Mouse (Mus musculus): Measurements from ENCODE around the gene Dnaaf1. TPM values are rescaled to one million over a fixed set of nuclear protein-coding genes. Genes with fewer than 3 reads are reported as not detected.

Gene Dnaaf1
- polyA plus RNA-seq, 1 experiment, result 0.28 TPM

DNA sequence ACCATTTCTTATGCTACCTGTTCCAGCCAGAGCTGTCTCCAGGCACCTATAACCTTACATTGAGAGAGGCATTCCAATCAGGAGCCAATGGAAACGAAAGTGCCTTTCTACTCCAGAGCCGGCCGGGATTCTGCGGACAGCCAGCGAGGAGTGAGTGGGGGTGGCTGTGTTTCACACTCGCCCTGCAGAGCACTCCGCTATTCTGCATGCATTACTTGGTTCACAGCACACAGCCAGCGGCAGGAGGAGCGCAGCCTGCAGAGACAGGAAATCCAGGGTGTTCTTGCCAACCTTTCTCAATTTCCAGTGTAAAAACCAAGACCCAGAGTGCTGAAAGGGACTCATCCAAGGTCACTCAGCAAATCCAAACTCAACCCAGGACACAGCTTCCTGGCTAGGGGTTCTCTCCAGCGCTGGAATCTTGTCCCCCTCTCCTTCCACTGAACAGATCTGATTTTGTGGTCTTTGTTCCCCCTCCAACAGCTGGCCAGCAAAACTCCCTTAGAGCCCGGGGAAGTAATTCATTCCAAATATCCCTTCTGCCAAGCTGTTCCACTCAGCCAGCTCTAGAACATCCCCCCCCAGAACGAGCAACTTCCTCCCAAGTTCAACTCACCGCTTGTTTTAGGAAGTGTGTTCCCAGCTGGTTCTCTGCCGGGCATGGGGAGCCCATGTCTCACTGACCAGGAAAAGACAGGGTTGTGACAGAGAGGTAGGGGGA is 59.7 kb downstream of the Dnaaf1 start:
- Histone ChIP-seq H3K9ac (ENCODE audit: low read depth, poor library complexity, severe bottlenecking) (no peak overlapping the region), H3K27me3 (ENCODE audit: control insufficient read depth, insufficient read depth, low read length, poor library complexity, severe bottlenecking) (no peaks in the 10 kb centered on the region; the same call in none of the 2 replicates), H3K4me1 (ENCODE audit: control insufficient read depth, insufficient read depth, low read length) (no peaks in the 10 kb centered on the region), H3K4me3 (ENCODE audit: low read depth, low read length) (no peak overlapping the region), H3K27ac (ENCODE audit: insufficient read depth, low read length) (no peak overlapping the region), H3K9me3 (replicated peaks; ENCODE audit: control insufficient read depth, insufficient read depth, low read length, poor library complexity, severe bottlenecking) (no peaks in the 10 kb centered on the region), H3K36me3 (ENCODE audit: control insufficient read depth, insufficient read depth, low read length, poor library complexity, severe bottlenecking) (no peaks in the 10 kb centered on the region)
- TF ChIP-seq POLR2A (IDR thresholded peaks at IDR 0.05; ENCODE audit: insufficient read depth, low read length) (no peak), CTCF (IDR thresholded peaks at IDR 0.05; ENCODE audit: low read depth, low read length) (no peak), EP300 (IDR thresholded peaks at IDR 0.05; ENCODE audit: insufficient read depth, low read depth, low read length) (no peak)

- H3K36me3 ChIP-seq (ENCODE audit: control insufficient read depth, insufficient read depth, low read length, poor library complexity, severe bottlenecking), result no peaks in the 10 kb centered on the region
- H3K27ac ChIP-seq (ENCODE audit: insufficient read depth, low read length), result no peak within 1 kb of the TSS
- H3K27me3 ChIP-seq (ENCODE audit: control insufficient read depth, insufficient read depth, low read length, poor library complexity, severe bottlenecking), result no peaks in the 10 kb centered on the region; the same call in none of the 2 replicates
- TF ChIP-seq EP300 (IDR thresholded peaks at IDR 0.05; ENCODE audit: insufficient read depth, low read depth, low read length) (no peak), POLR2A (IDR thresholded peaks at IDR 0.05; ENCODE audit: insufficient read depth, low read length) (no peak), CTCF (IDR thresholded peaks at IDR 0.05; ENCODE audit: low read depth, low read length) (no peak)
- H3K9me3 ChIP-seq (replicated peaks; ENCODE audit: control insufficient read depth, insufficient read depth, low read length, poor library complexity, severe bottlenecking), result no peaks in the 10 kb centered on the region
- H3K4me3 ChIP-seq (ENCODE audit: low read depth, low read length), result no peak within 1 kb of the TSS
- H3K9ac ChIP-seq (ENCODE audit: low read depth, poor library complexity, severe bottlenecking), result no peak within 1 kb of the TSS
- no peaks in the 10 kb centered on the region for H3K4me1 ChIP-seq (ENCODE audit: control insufficient read depth, insufficient read depth, low read length)
These were observed 60.3 kb downstream of the Dnaaf1 start, which contains the start of gene Kcng4 for GRCm38 (mm10) chr8:119635378-119635777. Gene Kcng4 (minus strand): TSS chr8:119635680.

DNA sequence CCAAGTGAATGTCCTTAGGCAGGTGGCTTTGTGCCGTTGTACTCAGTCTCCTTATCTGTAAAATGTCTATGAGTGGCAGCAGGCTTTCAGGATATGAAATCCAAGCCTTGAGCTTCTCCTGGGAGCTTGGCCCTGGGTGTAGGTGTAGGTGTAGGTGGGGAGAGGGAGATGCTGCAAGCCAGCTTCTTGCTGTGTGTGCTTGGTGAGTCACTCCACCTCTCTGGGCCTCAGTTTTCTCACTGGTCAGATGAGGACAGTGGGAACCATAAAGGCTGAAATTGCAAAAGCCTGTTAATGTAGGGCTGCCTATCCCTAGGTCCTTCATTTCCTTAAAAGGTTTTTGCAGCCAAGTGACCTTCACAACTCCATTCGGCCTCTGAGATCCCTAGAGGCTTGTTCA is 60.9 kb downstream of the Dnaaf1 start:
- TF ChIP-seq POLR2A (IDR thresholded peaks at IDR 0.05; ENCODE audit: insufficient read depth, low read length), result no peak
- no peak for TF ChIP-seq EP300 (IDR thresholded peaks at IDR 0.05; ENCODE audit: insufficient read depth, low read depth, low read length)
- no peak for TF ChIP-seq CTCF (IDR thresholded peaks at IDR 0.05; ENCODE audit: low read depth, low read length)
- H3K4me3 ChIP-seq (ENCODE audit: low read depth, low read length), result no peak overlapping the region
- no peak overlapping the region for H3K9ac ChIP-seq (ENCODE audit: low read depth, poor library complexity, severe bottlenecking)
- no peaks in the 10 kb centered on the region for H3K9me3 ChIP-seq (replicated peaks; ENCODE audit: control insufficient read depth, insufficient read depth, low read length, poor library complexity, severe bottlenecking)
- H3K4me1 ChIP-seq (ENCODE audit: control insufficient read depth, insufficient read depth, low read length), result no peaks in the 10 kb centered on the region
- no peaks in the 10 kb centered on the region; the same call in none of the 2 replicates for H3K27me3 ChIP-seq (ENCODE audit: control insufficient read depth, insufficient read depth, low read length, poor library complexity, severe bottlenecking)
- H3K36me3 ChIP-seq (ENCODE audit: control insufficient read depth, insufficient read depth, low read length, poor library complexity, severe bottlenecking), result no peaks in the 10 kb centered on the region
- no peak overlapping the region for H3K27ac ChIP-seq (ENCODE audit: insufficient read depth, low read length)

GRCm38 (mm10) chr8:119636766-119637165 is 61.7 kb downstream of the Dnaaf1 start:
- Histone ChIP-seq H3K4me1 (ENCODE audit: control insufficient read depth, insufficient read depth, low read length) (no peaks in the 10 kb centered on the region), H3K4me3 (ENCODE audit: low read depth, low read length) (no peak overlapping the region), H3K27me3 (ENCODE audit: control insufficient read depth, insufficient read depth, low read length, poor library complexity, severe bottlenecking) (no peaks in the 10 kb centered on the region; the same call in none of the 2 replicates), H3K9ac (ENCODE audit: low read depth, poor library complexity, severe bottlenecking) (no peak overlapping the region), H3K36me3 (ENCODE audit: control insufficient read depth, insufficient read depth, low read length, poor library complexity, severe bottlenecking) (no peaks in the 10 kb centered on the region), H3K9me3 (replicated peaks; ENCODE audit: control insufficient read depth, insufficient read depth, low read length, poor library complexity, severe bottlenecking) (no peaks in the 10 kb centered on the region), H3K27ac (ENCODE audit: insufficient read depth, low read length) (no peak overlapping the region)
- TF ChIP-seq POLR2A (IDR thresholded peaks at IDR 0.05; ENCODE audit: insufficient read depth, low read length) (no peak), CTCF (IDR thresholded peaks at IDR 0.05; ENCODE audit: low read depth, low read length) (no peak), EP300 (IDR thresholded peaks at IDR 0.05; ENCODE audit: insufficient read depth, low read depth, low read length) (no peak)

DNA sequence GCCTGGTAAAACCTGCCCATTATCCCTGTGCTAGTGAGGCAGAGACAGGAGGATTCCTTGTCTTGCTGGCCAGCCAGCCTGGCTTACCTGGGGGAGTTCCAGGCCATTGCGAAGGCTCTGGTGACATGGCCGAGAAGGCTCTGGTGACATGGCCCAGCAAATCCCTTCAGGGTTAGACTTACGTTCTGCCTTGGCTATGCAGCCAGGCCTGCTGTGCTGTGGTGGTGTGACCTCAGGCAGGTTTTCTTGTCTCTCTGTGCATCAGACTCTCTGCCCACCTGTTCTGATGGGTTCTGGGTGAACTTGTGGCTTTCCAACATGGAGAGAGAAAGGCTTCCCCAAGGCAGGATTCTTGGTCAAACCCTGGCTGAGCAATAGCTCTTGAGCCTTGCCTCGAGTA is 62.3 kb downstream of the Dnaaf1 start:
- H3K4me1 ChIP-seq (ENCODE audit: control insufficient read depth, insufficient read depth, low read length), result no peaks in the 10 kb centered on the region
- H3K27me3 ChIP-seq (ENCODE audit: control insufficient read depth, insufficient read depth, low read length, poor library complexity, severe bottlenecking), result no peaks in the 10 kb centered on the region; the same call in 1 of the 2 replicates
- H3K9ac ChIP-seq (ENCODE audit: low read depth, poor library complexity, severe bottlenecking), result no peak overlapping the region
- H3K36me3 ChIP-seq (ENCODE audit: control insufficient read depth, insufficient read depth, low read length, poor library complexity, severe bottlenecking), result no peaks in the 10 kb centered on the region
- no peak overlapping the region for H3K27ac ChIP-seq (ENCODE audit: insufficient read depth, low read length)
- no peaks in the 10 kb centered on the region for H3K9me3 ChIP-seq (replicated peaks; ENCODE audit: control insufficient read depth, insufficient read depth, low read length, poor library complexity, severe bottlenecking)
- H3K4me3 ChIP-seq (ENCODE audit: low read depth, low read length), result no peak overlapping the region
- TF ChIP-seq EP300 (IDR thresholded peaks at IDR 0.05; ENCODE audit: insufficient read depth, low read depth, low read length), result no peak
- no peak for TF ChIP-seq POLR2A (IDR thresholded peaks at IDR 0.05; ENCODE audit: insufficient read depth, low read length)
- no peak for TF ChIP-seq CTCF (IDR thresholded peaks at IDR 0.05; ENCODE audit: low read depth, low read length)

- TF ChIP-seq POLR2A (IDR thresholded peaks at IDR 0.05; ENCODE audit: insufficient read depth, low read length), result no peak
- TF ChIP-seq CTCF (IDR thresholded peaks at IDR 0.05; ENCODE audit: low read depth, low read length), result no peak
- TF ChIP-seq EP300 (IDR thresholded peaks at IDR 0.05; ENCODE audit: insufficient read depth, low read depth, low read length), result no peak
- Histone ChIP-seq H3K27me3 (ENCODE audit: control insufficient read depth, insufficient read depth, low read length, poor library complexity, severe bottlenecking) (no peaks in the 10 kb centered on the region; the same call in 1 of the 2 replicates), H3K36me3 (ENCODE audit: control insufficient read depth, insufficient read depth, low read length, poor library complexity, severe bottlenecking) (no peaks in the 10 kb centered on the region), H3K4me3 (ENCODE audit: low read depth, low read length) (no peak overlapping the region), H3K27ac (ENCODE audit: insufficient read depth, low read length) (no peak overlapping the region), H3K4me1 (ENCODE audit: control insufficient read depth, insufficient read depth, low read length) (no peaks in the 10 kb centered on the region), H3K9me3 (replicated peaks; ENCODE audit: control insufficient read depth, insufficient read depth, low read length, poor library complexity, severe bottlenecking) (no peaks in the 10 kb centered on the region), H3K9ac (ENCODE audit: low read depth, poor library complexity, severe bottlenecking) (no peak overlapping the region)
These were observed 63.2 kb downstream of the Dnaaf1 start for GRCm38 (mm10) chr8:119638261-119638660.

All from ES-Bruce4 (cell line).